Mouse (Mus musculus) ES-E14 (cell line): ENCODE data around the gene Sh2b3. TPM values are rescaled to one million over a fixed set of nuclear protein-coding genes. Genes with fewer than 3 reads are reported as not detected.
A peak's percentile ranks its signal among the peaks of the same experiment; 100 is the strongest.

Experiments
- DNase-seq: peaks from one replicate; pipeline ENCODE4 v3.0.0-alpha.2; 2013; ENCODE audit warnings: low read depth, low spot score
- H3K27ac ChIP-seq: 2 replicates; pipeline ENCODE4 v1.5.1; 2012; ENCODE audit warnings: low read depth, mild to moderate bottlenecking, low read length, moderate library complexity, mixed read lengths; ENCODE audit not compliant: poor library complexity, insufficient read depth, severe bottlenecking
- H3K36me3 ChIP-seq: 2 replicates; pipeline ENCODE4 v1.6.1; 2012; ENCODE audit warnings: mild to moderate bottlenecking, low read length, moderate library complexity, mixed read lengths; ENCODE audit not compliant: control insufficient read depth, poor library complexity, insufficient read depth, severe bottlenecking
- H3K4me1 ChIP-seq, 2 experiments: fragments of 150-350 bp in 1 of 2; sonication (generic) in 1 of 2; 2 replicates each; pipeline ENCODE4 v1.6.1; 2012; ENCODE audit warnings: low read length in 2 of 2, mild to moderate bottlenecking in 1 of 2, mixed read lengths in 1 of 2; ENCODE audit not compliant: control insufficient read depth in 2 of 2, insufficient read depth in 2 of 2, poor library complexity in 1 of 2
- H3K4me3 ChIP-seq, 2 experiments: fragments of 150-350 bp in 1 of 2; sonication (generic) in 1 of 2; 2 replicates each; pipeline ENCODE4 v1.5.1; 2012; ENCODE audit warnings: low read length in 2 of 2, low read depth in 1 of 2, mild to moderate bottlenecking in 1 of 2, mixed read lengths in 1 of 2; ENCODE audit not compliant: insufficient read depth in 1 of 2, poor library complexity in 1 of 2, severe bottlenecking in 1 of 2
- H3K9ac ChIP-seq: 2 replicates; pipeline ENCODE4 v1.6.1; 2012; ENCODE audit warnings: low read depth, mild to moderate bottlenecking, low read length, mixed read lengths; ENCODE audit not compliant: poor library complexity, insufficient read depth, severe bottlenecking
- H3K9me3 ChIP-seq: fragments of 150-350 bp; sonication (generic); 2 replicates; pipeline ENCODE4 v1.6.1; 2012; ENCODE audit warnings: low read depth, mild to moderate bottlenecking, low read length; ENCODE audit not compliant: control insufficient read depth, insufficient read depth
- CHD2 ChIP-seq: IDR thresholded peaks from 2 replicates; pipeline ENCODE4 v1.6.1; 2014; ENCODE audit warnings: mild to moderate bottlenecking, low read depth, low read length, inconsistent platforms
- HCFC1 ChIP-seq: IDR thresholded peaks from 2 replicates; pipeline ENCODE4 v1.6.1; 2012; ENCODE audit warnings: low read length, inconsistent platforms, borderline replicate concordance; ENCODE audit not compliant: insufficient read depth
- MAFK ChIP-seq: IDR thresholded peaks from 2 replicates; pipeline ENCODE4 v1.6.1; 2014; ENCODE audit warnings: mild to moderate bottlenecking, low read depth, low read length, inconsistent platforms; ENCODE audit not compliant: insufficient read depth
- ZC3H11A ChIP-seq: IDR thresholded peaks from 2 replicates; pipeline ENCODE4 v1.6.1; 2012; ENCODE audit warnings: low read depth, mild to moderate bottlenecking, inconsistent platforms, low read length, borderline replicate concordance
- ZNF384 ChIP-seq: IDR thresholded peaks from 2 replicates; pipeline ENCODE4 v1.6.1; 2012; ENCODE audit warnings: low read depth, low read length, inconsistent platforms
- in situ Hi-C, 2 experiments: fragments of 600-800 bp; cut with MboI; formaldehyde crosslinking; loops; one replicate each; pipeline ENCODE4 v1.15.1; 2025; ENCODE audit warnings: low sequenced_read_pairs in 2 of 2, inconsistent platforms in 1 of 2; ENCODE audit not compliant: unreplicated experiment in 2 of 2
- total RNA-seq: library from RNA; depleted of rRNA; stranded (reverse); fragments of 300-350 nt; gene quantifications from 2 replicates; pipeline ENCODE4 v1.2.3, GENCODE M21; 2012

Sh2b3 gene
- total RNA-seq, 1 experiment, result 9.1 TPM

- H3K4me3 ChIP-seq, result no peak overlapping the region
- no peaks in the 10 kb centered on the region for H3K9me3 ChIP-seq
- in situ Hi-C loops, result loop anchor here in 1 of 2 experiments (25.0 kb wide), 1 partner anchor 233 kb away; no protein-coding TSS in a partner anchor
- H3K9ac ChIP-seq, result no peak overlapping the region
- peaks cover 2 to 14% of the 10 kb centered on the region in 2 experiments; a peak in 2 of 4 replicates for H3K4me1 ChIP-seq
- DNase-seq, result no peak
- peaks cover 3% of the 10 kb centered on the region; the same call in 1 of the 2 replicates for H3K36me3 ChIP-seq
- no peak overlapping the region for H3K27ac ChIP-seq
- no peak for TF ChIP-seq ZNF384
- TF ChIP-seq HCFC1, result no peak
- no peak for TF ChIP-seq MAFK
- TF ChIP-seq CHD2, result no peak
These were observed 17.3 kb upstream of the Sh2b3 start for GRCm38 (mm10) chr5:121854768-121855167.

GRCm38 (mm10) chr5:121853368-121854051, 16.1 kb upstream of the Sh2b3 start:
- H3K4me1 ChIP-seq, result peaks cover 2 to 14% of the 10 kb centered on the region in 2 experiments; a peak in 2 of 4 replicates
- no peak overlapping the region for H3K4me3 ChIP-seq
- no peaks in the 10 kb centered on the region for H3K9me3 ChIP-seq
- peaks cover 3% of the 10 kb centered on the region; the same call in 1 of the 2 replicates for H3K36me3 ChIP-seq
- no peak for TF ChIP-seq MAFK
- TF ChIP-seq ZNF384, result no peak
- no peak for TF ChIP-seq HCFC1
- no peak for TF ChIP-seq CHD2
- TF ChIP-seq ZC3H11A, result no peak
- H3K9ac ChIP-seq, result no peak overlapping the region
- no peak overlapping the region for H3K27ac ChIP-seq
- no peak for DNase-seq
- in situ Hi-C loops, result loop anchor here in 1 of 2 experiments (25.0 kb wide), 1 partner anchor 234 kb away; no protein-coding TSS in a partner anchor

GRCm38 (mm10) chr5:121849478-121850349, 12.3 kb upstream of the Sh2b3 start:
- H3K4me1 ChIP-seq, result peaks cover 2 to 8% of the 10 kb centered on the region in 2 experiments; a peak in 2 of 4 replicates
- in situ Hi-C loops, result loop anchor here in 1 of 2 experiments (25.0 kb wide), 1 partner anchor 238 kb away; no protein-coding TSS in a partner anchor
- no peak overlapping the region for H3K27ac ChIP-seq
- peaks cover 3% of the 10 kb centered on the region; the same call in 1 of the 2 replicates for H3K36me3 ChIP-seq
- H3K9me3 ChIP-seq, result no peaks in the 10 kb centered on the region
- no peak overlapping the region for H3K9ac ChIP-seq
- no peak for DNase-seq
- peak overlapping the region; percentile 83 to 87 for H3K4me3 ChIP-seq
- TF ChIP-seq HCFC1 (no peak), MAFK (no peak), CHD2 (no peak), ZNF384 (no peak), ZC3H11A (no peak)

DNA sequence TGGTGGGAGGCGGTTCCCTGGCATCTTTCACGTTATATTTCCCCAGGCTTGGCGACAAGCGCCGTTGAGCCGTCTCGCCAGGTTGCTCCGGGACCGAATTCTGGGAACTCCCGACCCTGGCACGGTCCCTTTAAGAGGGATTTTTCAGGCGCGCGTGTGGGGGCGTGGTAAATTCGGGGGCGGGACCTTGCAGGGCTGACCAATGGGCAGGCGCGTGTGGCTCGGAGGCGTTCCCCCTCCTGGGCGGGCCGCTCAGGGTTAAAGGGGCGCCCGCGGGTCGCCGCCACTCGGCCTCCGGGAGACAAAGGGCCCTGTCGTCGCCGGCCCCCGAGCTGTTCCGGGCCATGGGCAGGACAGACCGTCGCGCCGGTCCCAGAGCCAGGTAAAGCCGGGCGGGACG, 11.3 kb upstream of the Sh2b3 start, which contains the start of gene Pheta1:
Gene Pheta1, plus strand, starts transcription at position 242 of the 400 bp plus-strand sequence.
- peak within 1 kb of the TSS; percentile 72 for H3K9ac ChIP-seq
- peaks cover 2 to 13% of the 10 kb centered on the region in 2 experiments; a peak in 3 of 4 replicates for H3K4me1 ChIP-seq
- H3K27ac ChIP-seq, result peak within 1 kb of the TSS; percentile 37; the same call in 1 of the 2 replicates
- DNase-seq, result peak; percentile 87
- in situ Hi-C loops, result no loop called here
- H3K36me3 ChIP-seq, result peaks cover 3% of the 10 kb centered on the region; the same call in 1 of the 2 replicates
- peak within 1 kb of the TSS; percentile 83 to 87 for H3K4me3 ChIP-seq
- no peaks in the 10 kb centered on the region for H3K9me3 ChIP-seq
- TF ChIP-seq HCFC1 (no peak; the same call in 1 of the 2 replicates), CHD2 (no peak), ZNF384 (no peak), MAFK (no peak), ZC3H11A (no peak)
